Mouse (Mus musculus): Measurements from ENCODE around the gene Olfr725.

DNA sequence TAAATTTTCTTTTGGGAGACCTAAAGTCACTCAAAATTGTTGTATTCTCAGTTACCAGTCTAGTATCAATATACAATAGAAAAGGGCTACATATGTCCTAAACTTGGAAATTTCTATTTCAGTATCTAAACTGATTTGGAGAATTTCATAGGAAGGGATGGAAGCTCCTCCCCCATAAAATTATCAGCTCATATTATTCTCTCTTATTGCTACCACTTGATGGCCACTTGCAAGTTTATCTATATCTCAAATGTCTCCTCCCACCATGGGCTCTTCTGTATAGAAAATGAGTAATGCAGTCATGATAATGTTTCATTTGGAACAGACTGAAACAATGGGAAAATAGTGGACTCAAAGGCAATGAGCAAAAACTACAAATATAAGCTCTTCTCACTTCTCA lies at the start of gene Olfr725:
- no peak for TF ChIP-seq CTCF (IDR thresholded peaks at IDR 0.05)
- TF ChIP-seq EP300 (IDR thresholded peaks at IDR 0.05): no peak

All from lung, postnatal 0 days (tissue).